Mouse (Mus musculus): Measurements from ENCODE around the gene Nrp2. TPM values are rescaled to one million over a fixed set of nuclear protein-coding genes. Genes with fewer than 3 reads are reported as not detected.
A peak's percentile ranks its signal among the peaks of the same experiment; 100 is the strongest.

Gene Nrp2
- polyA plus RNA-seq, 1 experiment from 2014 or later: 26.0 TPM

GRCm38 (mm10) chr1:62748361-62748760, 45.3 kb downstream of the Nrp2 start:
- H3K27ac ChIP-seq (replicated peaks): no peak overlapping the region
- ATAC-seq (ENCODE audit: low FRiP score, low read depth): no peak
- no peak overlapping the region for H3K4me3 ChIP-seq
- no peak overlapping the region for H3K4me2 ChIP-seq (replicated peaks)
- no peak overlapping the region for H3K9ac ChIP-seq (replicated peaks)
- H3K27me3 ChIP-seq: peaks cover 66% of the 10 kb centered on the region
- peaks cover 36% of the 10 kb centered on the region for H3K4me1 ChIP-seq
- peaks cover 5% of the 10 kb centered on the region; the same call in 1 of the 2 replicates for H3K36me3 ChIP-seq
- no peaks in the 10 kb centered on the region for H3K9me3 ChIP-seq
- WGBS: 62% methylated on average over 3 of the region's 3 CpGs

DNA sequence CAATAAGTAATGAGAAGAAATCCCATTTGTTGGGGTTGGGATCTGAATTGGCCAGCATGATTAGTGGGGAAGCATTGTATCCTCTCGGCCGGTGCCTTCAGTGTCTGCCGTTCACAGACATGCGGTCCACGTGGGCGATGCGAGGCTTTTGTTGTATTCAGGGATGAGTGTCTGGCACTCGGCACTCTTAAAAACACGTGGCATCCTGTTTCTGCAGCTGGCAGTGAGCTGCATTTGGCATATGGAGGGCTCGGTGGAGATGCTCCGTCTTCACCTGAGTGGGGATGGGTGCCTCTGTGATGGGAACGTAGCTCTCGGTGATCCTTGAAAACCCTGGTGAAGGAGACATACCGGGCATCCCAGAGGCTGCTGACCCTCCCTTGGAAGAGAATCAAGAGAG, 46.6 kb downstream of the Nrp2 start:
- ATAC-seq (ENCODE audit: low FRiP score, low read depth): no peak
- 66% methylated on average over 14 of the region's 14 CpGs for WGBS
- Histone ChIP-seq H3K4me1 (peaks cover 44% of the 10 kb centered on the region), H3K36me3 (peaks cover 5% of the 10 kb centered on the region; the same call in 1 of the 2 replicates), H3K27me3 (peaks cover 70% of the 10 kb centered on the region), H3K9ac (replicated peaks) (no peak overlapping the region), H3K4me3 (no peak overlapping the region), H3K9me3 (no peaks in the 10 kb centered on the region), H3K27ac (replicated peaks) (no peak overlapping the region), H3K4me2 (replicated peaks) (no peak overlapping the region)

DNA sequence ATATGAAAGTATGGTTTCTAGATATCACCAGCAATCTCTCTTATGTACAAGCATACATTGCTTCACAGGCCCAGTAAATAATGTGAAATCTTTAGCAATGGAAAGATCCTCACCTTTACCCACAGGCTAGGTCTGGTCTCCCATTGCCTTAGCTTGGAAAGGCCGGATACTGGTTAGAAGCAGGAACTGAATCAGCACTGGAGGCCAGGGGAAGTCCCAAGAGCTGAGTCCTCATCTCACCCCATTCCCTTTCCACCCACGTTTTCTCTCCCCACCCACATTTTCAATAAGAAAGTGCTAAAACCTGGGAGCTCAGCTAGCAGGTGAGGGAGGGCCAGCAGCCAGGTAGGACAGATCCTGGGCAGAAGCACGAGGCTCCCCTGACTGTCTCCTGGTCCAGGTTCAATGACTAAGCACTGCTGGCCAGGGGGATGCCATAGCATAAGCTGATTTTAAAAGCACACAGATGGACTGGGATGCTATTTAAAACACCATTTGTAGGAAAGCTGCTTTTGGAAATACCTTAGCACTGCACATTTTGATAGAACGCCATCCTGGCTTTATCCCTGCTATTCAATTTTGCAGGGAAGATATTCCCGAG, 47.4 kb downstream of the Nrp2 start:
- WGBS: 80% methylated on average over 5 of the region's 5 CpGs
- peaks cover 72% of the 10 kb centered on the region for H3K27me3 ChIP-seq

GRCm38 (mm10) chr1:62751011-62752006, 48.2 kb downstream of the Nrp2 start:
- peak; percentile 76 for ATAC-seq (ENCODE audit: low FRiP score, low read depth)
- Histone ChIP-seq H3K36me3 (peaks cover 2% of the 10 kb centered on the region; the same call in 1 of the 2 replicates), H3K4me3 (no peak overlapping the region), H3K9ac (replicated peaks) (no peak overlapping the region), H3K27me3 (peaks cover 66% of the 10 kb centered on the region), H3K4me2 (replicated peaks) (no peak overlapping the region), H3K27ac (replicated peaks) (no peak overlapping the region; the same call in 1 of the 2 replicates), H3K4me1 (peaks cover 51% of the 10 kb centered on the region), H3K9me3 (no peaks in the 10 kb centered on the region)
- WGBS: 42% methylated on average over 15 of the region's 15 CpGs

More for the DNA sequence above, 47.4 kb downstream of the Nrp2 start:
- no peaks in the 10 kb centered on the region for H3K9me3 ChIP-seq
- peaks cover 49% of the 10 kb centered on the region for H3K4me1 ChIP-seq
- no peak overlapping the region for H3K27ac ChIP-seq (replicated peaks)
- H3K4me2 ChIP-seq (replicated peaks): no peak overlapping the region
- peaks cover 5% of the 10 kb centered on the region; the same call in 1 of the 2 replicates for H3K36me3 ChIP-seq
- no peak for ATAC-seq (ENCODE audit: low FRiP score, low read depth)
- no peak overlapping the region for H3K4me3 ChIP-seq
- H3K9ac ChIP-seq (replicated peaks): no peak overlapping the region

DNA sequence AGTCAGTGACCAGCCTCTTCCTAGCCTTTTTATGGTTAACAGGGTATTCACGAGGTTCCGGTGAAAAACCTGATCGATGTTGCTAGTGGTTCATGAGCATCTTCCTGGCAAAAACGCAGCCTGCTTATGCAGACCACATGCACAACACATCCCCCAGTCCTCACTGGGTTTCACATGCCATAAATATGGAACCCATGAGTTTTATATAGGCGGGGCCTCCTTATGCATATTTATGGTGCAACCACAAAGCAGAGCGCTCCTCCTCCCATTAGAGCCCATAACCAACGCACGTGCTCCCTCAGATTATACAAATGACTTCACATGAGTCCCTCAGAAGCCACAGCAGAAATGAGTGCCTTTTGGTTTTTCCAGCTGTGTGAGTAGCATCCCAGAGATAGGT, 49.0 kb downstream of the Nrp2 start:
- peak; percentile 21; the same call in 1 of the 2 replicates for ATAC-seq (ENCODE audit: low FRiP score, low read depth)
- Histone ChIP-seq H3K36me3 (no peaks in the 10 kb centered on the region), H3K27me3 (peaks cover 62% of the 10 kb centered on the region), H3K27ac (replicated peaks) (no peak overlapping the region), H3K4me3 (no peak overlapping the region), H3K9ac (replicated peaks) (no peak overlapping the region), H3K4me1 (peaks cover 51% of the 10 kb centered on the region), H3K9me3 (no peaks in the 10 kb centered on the region), H3K4me2 (replicated peaks) (no peak overlapping the region)
- WGBS: 73% methylated on average over 8 of the region's 8 CpGs

DNA sequence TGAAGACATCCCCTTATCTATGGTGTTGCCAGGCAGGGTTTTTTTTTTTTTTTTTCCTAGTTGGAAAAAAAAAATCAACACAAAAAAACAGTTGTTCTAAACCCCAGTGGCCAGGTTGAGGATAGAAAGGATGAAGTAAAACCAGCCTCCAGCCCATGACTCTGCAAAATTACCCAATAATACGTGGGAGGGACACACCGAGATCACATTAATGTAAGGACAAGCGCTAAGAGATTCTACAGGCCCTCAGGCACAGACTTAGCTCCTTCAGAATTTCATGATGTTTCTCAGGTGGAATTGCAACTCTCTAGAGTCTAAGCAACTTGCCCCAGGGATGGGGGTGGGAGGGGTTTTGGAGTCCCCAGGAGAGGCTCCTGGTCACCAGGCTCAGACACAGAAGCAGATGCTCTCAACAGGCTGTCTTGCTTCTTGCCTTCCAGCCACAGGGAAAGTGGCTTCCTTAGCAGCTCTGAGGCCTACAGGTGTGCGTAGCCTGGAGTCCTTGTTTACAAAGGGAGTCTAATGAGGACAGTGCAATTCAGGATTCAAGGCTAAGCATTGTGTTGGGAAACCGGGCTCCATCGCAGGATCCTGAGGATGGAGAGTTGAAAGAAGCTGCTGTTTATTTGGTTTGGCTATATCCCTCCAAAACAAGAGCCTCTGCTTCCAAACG, 49.7 kb downstream of the Nrp2 start:
- ATAC-seq (ENCODE audit: low FRiP score, low read depth): no peak
- H3K27ac ChIP-seq (replicated peaks): no peak overlapping the region
- H3K4me3 ChIP-seq: no peak overlapping the region
- H3K4me1 ChIP-seq: peaks cover 51% of the 10 kb centered on the region
- H3K9ac ChIP-seq (replicated peaks): no peak overlapping the region
- H3K4me2 ChIP-seq (replicated peaks): no peak overlapping the region
- WGBS: 65% methylated on average over 7 of the region's 7 CpGs
- H3K9me3 ChIP-seq: no peaks in the 10 kb centered on the region
- H3K27me3 ChIP-seq: peaks cover 62% of the 10 kb centered on the region
- H3K36me3 ChIP-seq: no peaks in the 10 kb centered on the region

DNA sequence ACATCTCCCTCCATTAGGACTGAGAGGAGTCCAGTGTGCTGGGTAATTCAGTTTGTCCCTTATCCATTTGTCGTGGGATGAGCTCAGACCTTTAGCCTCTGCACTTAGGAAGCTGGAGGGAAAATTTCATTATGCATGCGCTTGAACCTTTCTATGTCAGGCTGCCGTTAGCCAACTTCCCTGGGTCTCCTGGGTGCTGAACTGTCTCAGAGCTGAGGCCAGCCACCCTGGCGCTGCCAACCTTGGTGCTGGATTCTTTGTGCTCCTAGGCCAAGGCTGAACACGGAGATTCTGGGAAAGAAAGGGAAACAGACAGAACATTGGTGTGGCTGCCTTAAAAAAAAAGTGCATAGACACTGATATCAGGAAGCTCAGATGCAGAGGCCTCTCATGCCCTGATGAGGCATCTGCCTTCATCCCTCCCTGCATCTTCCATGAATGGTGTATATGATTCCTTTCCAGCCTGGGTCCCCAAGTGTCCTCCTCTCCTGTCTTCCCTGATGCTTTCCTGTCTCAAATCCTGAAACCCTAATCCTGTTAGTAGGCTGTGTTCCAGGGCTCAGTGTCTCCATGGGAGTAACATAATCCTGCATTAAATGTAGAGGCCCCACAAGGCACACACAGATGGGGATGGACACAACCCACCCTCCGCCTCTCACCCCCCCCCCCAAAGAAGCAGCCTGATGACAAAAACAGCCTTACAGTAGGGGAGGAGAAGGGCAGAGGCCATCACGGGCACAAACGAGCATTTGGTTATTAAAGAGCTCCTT, 51.2 kb downstream of the Nrp2 start:
- 27% methylated on average over 8 of the region's 8 CpGs for WGBS
- ATAC-seq (ENCODE audit: low FRiP score, low read depth): peak; percentile 71; the same call in 1 of the 2 replicates
- Histone ChIP-seq H3K4me3 (no peak overlapping the region), H3K27ac (replicated peaks) (0 out of 2 replicates have a peak overlapping the region, but pooled peaks have one; percentile 15), H3K4me2 (replicated peaks) (no peak overlapping the region), H3K27me3 (peaks cover 60% of the 10 kb centered on the region), H3K4me1 (peaks cover 51% of the 10 kb centered on the region), H3K9me3 (no peaks in the 10 kb centered on the region), H3K36me3 (no peaks in the 10 kb centered on the region), H3K9ac (replicated peaks) (no peak overlapping the region)

DNA sequence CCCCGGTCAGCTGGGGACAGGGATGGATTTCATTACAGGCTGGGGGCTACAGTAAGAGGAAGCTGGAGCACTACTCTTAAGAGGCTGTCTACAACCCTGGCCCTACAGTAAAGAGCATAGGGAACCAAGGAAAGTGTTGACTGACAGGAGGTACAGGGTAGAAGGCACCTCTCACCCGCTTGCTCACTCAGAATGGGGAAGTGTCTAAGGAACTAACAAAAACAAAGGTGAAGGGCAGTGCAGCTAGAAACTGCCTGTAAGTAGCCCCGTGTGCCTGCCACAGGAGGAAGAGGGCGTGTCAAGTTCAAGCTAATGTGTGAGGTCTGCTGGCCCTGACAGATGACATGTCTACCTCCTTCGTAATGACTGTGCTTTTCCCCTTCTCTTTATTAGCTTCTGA, 57.0 kb downstream of the Nrp2 start:
- Histone ChIP-seq H3K4me1 (peaks cover 3% of the 10 kb centered on the region; the same call in 1 of the 2 replicates), H3K27me3 (peaks cover 47% of the 10 kb centered on the region), H3K27ac (replicated peaks) (no peak overlapping the region), H3K4me2 (replicated peaks) (no peak overlapping the region), H3K36me3 (no peaks in the 10 kb centered on the region), H3K4me3 (no peak overlapping the region), H3K9me3 (no peaks in the 10 kb centered on the region), H3K9ac (replicated peaks) (no peak overlapping the region)
- 66% methylated on average over 5 of the region's 5 CpGs for WGBS
- no peak for ATAC-seq (ENCODE audit: low FRiP score, low read depth)

GRCm38 (mm10) chr1:62760565-62760964, 57.5 kb downstream of the Nrp2 start:
- Histone ChIP-seq H3K27me3 (peaks cover 47% of the 10 kb centered on the region), H3K9me3 (no peaks in the 10 kb centered on the region), H3K9ac (replicated peaks) (no peak overlapping the region), H3K4me2 (replicated peaks) (no peak overlapping the region), H3K27ac (replicated peaks) (no peak overlapping the region), H3K4me3 (no peak overlapping the region), H3K36me3 (no peaks in the 10 kb centered on the region), H3K4me1 (0 out of 2 replicates have a peak, but pooled peaks cover 2% of the 10 kb centered on the region)
- ATAC-seq (ENCODE audit: low FRiP score, low read depth): no peak
- WGBS: 80% methylated on average over 17 of the region's 17 CpGs

GRCm38 (mm10) chr1:62763779-62764178, 60.7 kb downstream of the Nrp2 start:
- Histone ChIP-seq H3K9me3 (no peaks in the 10 kb centered on the region), H3K4me2 (replicated peaks) (no peak overlapping the region), H3K36me3 (no peaks in the 10 kb centered on the region), H3K9ac (replicated peaks) (no peak overlapping the region), H3K27ac (replicated peaks) (no peak overlapping the region), H3K4me1 (no peaks in the 10 kb centered on the region), H3K4me3 (no peak overlapping the region), H3K27me3 (peaks cover 49% of the 10 kb centered on the region)
- no peak for ATAC-seq (ENCODE audit: low FRiP score, low read depth)
- 95% methylated on average over 4 of the region's 4 CpGs for WGBS

DNA sequence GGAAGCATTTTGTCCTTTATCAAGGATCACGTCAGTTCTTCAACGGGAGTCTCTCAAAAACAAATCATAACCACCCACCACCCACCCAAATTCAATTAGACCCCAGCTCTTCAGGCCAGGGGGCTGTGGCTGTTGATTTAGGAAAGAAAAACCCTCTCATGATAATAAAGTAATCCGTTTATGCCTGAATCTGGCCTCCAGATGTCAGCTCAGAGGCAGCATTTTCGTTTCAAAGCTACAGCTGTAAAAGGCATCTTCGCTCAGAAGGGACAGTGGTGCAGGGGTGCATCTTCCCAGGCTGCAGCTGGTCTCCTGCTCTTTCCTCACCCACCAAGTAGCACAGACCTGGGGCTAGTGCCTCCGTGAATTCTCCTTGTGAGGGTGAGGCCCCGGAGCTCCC, 62.1 kb downstream of the Nrp2 start:
- H3K9ac ChIP-seq (replicated peaks): no peak overlapping the region
- H3K36me3 ChIP-seq: no peaks in the 10 kb centered on the region
- H3K4me2 ChIP-seq (replicated peaks): no peak overlapping the region
- no peak for ATAC-seq (ENCODE audit: low FRiP score, low read depth)
- 69% methylated on average over 7 of the region's 7 CpGs for WGBS
- H3K4me1 ChIP-seq: no peaks in the 10 kb centered on the region
- H3K4me3 ChIP-seq: no peak overlapping the region
- H3K27ac ChIP-seq (replicated peaks): no peak overlapping the region
- no peaks in the 10 kb centered on the region for H3K9me3 ChIP-seq
- peaks cover 46% of the 10 kb centered on the region for H3K27me3 ChIP-seq
